In the genomic region with DNA sequence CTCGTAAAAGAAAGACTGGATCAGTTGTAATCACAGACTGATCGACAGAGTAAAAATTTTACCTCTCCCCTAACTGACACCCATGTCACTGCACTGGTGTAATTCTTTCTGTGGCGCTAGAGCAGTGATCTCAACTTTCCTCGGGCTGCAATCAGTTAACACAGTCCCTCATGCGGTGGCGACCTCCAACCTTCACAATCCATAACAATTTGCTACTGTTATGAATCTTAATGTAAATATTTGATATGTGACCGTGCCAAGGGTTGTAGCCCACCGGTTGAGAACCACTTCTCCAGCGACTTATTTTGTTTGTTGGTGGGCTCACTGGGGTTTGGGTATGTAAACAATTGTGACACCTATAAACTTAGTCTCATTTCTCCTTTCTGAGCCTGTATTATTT, we compare ENCODE assay signal across 27 mouse cellular contexts. TPM values are rescaled to one million over a fixed set of nuclear protein-coding genes. Genes with fewer than 3 reads are reported as not detected.
DNase-seq lines count a peak whose midpoint lies in the region; ATAC-seq and TF ChIP-seq lines count a peak whose summit lies in the region.
"Had no signal": no experiment of that assay in that cellular context is flagged by ENCODE, and none has a peak within 500 bp of the region (broad histone marks: within the 10 kb centered on the region; RNA-seq: fewer than 3 reads in every experiment).

No protein-coding gene starts in this region.

- peak; percentile 36 for DNase-seq in lung, embryonic 14.5 days
- no peak for DNase-seq in lung, postnatal 14 days
- DNase-seq in MEL (ENCODE audit: low read depth, low spot score) (peak; percentile 41), MEL-GATA-1-ER (ENCODE audit: extremely low read depth, low read depth) (peak; percentile 19)
- DNase-seq in B cell, adult 2 months, result no peak
- DNase-seq in midbrain, embryonic 10.5 days (ENCODE audit: low spot score), result no peak
- DNase-seq: adrenal gland, postnatal 14 days; cerebellum, adult 11 months; cerebellum, adult 9-10 months; embryo, embryonic 11 days; gastrocnemius, postnatal 14 days; heart, postnatal 10 days; kidney, postnatal 14 days; liver; thymus, postnatal 14 days had no signal

- TF ChIP-seq EP300 in MEL (IDR thresholded peaks at IDR 0.05; ENCODE audit: low read depth in 1 of 2, low read length in 2 of 2), result no peak

- peak overlapping the region; percentile 19; the same call in 1 of the 2 replicates for H3K4me2 ChIP-seq in lung, embryonic 14.5 days
- no peak overlapping the region for H3K4me2 ChIP-seq in kidney, embryonic 16.5 days (replicated peaks; ENCODE audit: low read depth, low read length)
- H3K4me2 ChIP-seq: embryonic facial prominence, embryonic 12.5 days; hindbrain, embryonic 13.5 days; midbrain, embryonic 13.5 days had no signal

- H3K4me3 ChIP-seq in lung, embryonic 14.5 days (ENCODE audit: low read depth, low read length), result no peak overlapping the region
- H3K4me3 ChIP-seq in MEL (ENCODE audit: control insufficient read depth in 1 of 2, insufficient read depth in 1 of 2, low read depth in 2 of 2, low read length in 2 of 2), result peak overlapping the region; percentile 56 to 80
- H3K4me3 ChIP-seq in small intestine, adult 2 months (ENCODE audit: low read depth, low read length), result no peak overlapping the region
- no peak overlapping the region for H3K4me3 ChIP-seq in kidney, embryonic 16.5 days (ENCODE audit: low read length)
- H3K4me3 ChIP-seq in midbrain, embryonic 10.5 days, result no peak overlapping the region
- H3K4me3 ChIP-seq: embryonic facial prominence, embryonic 12.5 days; heart, embryonic 10.5 days; hindbrain, embryonic 13.5 days; midbrain, embryonic 13.5 days had no signal

- H3K9ac ChIP-seq in lung, embryonic 14.5 days, result no peak overlapping the region
- H3K9ac ChIP-seq in MEL (ENCODE audit: control insufficient read depth, low read depth, low read length, poor library complexity, severe bottlenecking), result peak overlapping the region; percentile 37
- H3K9ac ChIP-seq in kidney, embryonic 16.5 days (replicated peaks; ENCODE audit: low read length), result no peak overlapping the region
- H3K9ac ChIP-seq: embryonic facial prominence, embryonic 12.5 days; hindbrain, embryonic 13.5 days; liver, embryonic 14.5 days; midbrain, embryonic 13.5 days had no signal

- no peaks in the 10 kb centered on the region for H3K27me3 ChIP-seq in lung, embryonic 14.5 days (ENCODE audit: insufficient read depth, low read length)
- H3K27me3 ChIP-seq in MEL (ENCODE audit: control insufficient read depth in 1 of 2, insufficient read depth in 2 of 2, low read length in 2 of 2), result no peaks in the 10 kb centered on the region
- no peaks in the 10 kb centered on the region for H3K27me3 ChIP-seq in small intestine, adult 2 months (ENCODE audit: control insufficient read depth, insufficient read depth, low read length)
- H3K27me3 ChIP-seq in kidney, embryonic 16.5 days (ENCODE audit: insufficient read depth, low read length), result no peaks in the 10 kb centered on the region
- H3K27me3 ChIP-seq in midbrain, embryonic 10.5 days (ENCODE audit: low read depth, poor library complexity, severe bottlenecking), result no peaks in the 10 kb centered on the region
- H3K27me3 ChIP-seq: CH12.LX; embryonic facial prominence, embryonic 12.5 days; midbrain, embryonic 13.5 days; Patski had no signal

- no peak for TF ChIP-seq CTCF in lung, embryonic 14.5 days (IDR thresholded peaks at IDR 0.05; ENCODE audit: low read depth)
- TF ChIP-seq CTCF in MEL (IDR thresholded peaks at IDR 0.05 in 2 of 3, conservative IDR thresholded peaks at IDR 0.05 in 1 of 3; ENCODE audit: control insufficient read depth in 1 of 3, insufficient read depth in 1 of 3, low read depth in 2 of 3, low read length in 3 of 3, poor library complexity in 1 of 3, severe bottlenecking in 1 of 3), result no peak
- no peak for TF ChIP-seq CTCF in small intestine, adult 2 months (IDR thresholded peaks at IDR 0.05; ENCODE audit: extremely low read depth, insufficient read length, insufficient replicate concordance, low read depth, low read length)

- no peaks in the 10 kb centered on the region for H3K79me2 ChIP-seq in MEL (ENCODE audit: control insufficient read depth, insufficient read depth, low read length, poor library complexity)

- no peak for ATAC-seq in lung, embryonic 14.5 days (ENCODE audit: insufficient read depth)
- no peak for ATAC-seq in kidney, embryonic 16.5 days (ENCODE audit: low FRiP score, low TSS enrichment)
- ATAC-seq: forebrain, embryonic 14.5 days; midbrain, embryonic 13.5 days had no signal

- H3K4me1 ChIP-seq in lung, embryonic 14.5 days (ENCODE audit: insufficient read depth), result no peaks in the 10 kb centered on the region
- H3K4me1 ChIP-seq in MEL (ENCODE audit: control insufficient read depth in 1 of 2, insufficient read depth in 2 of 2, low read length in 2 of 2), result no peaks in the 10 kb centered on the region; a peak in 1 of 4 replicates
- peaks cover 6% of the 10 kb centered on the region; the same call in 1 of the 2 replicates for H3K4me1 ChIP-seq in small intestine, adult 2 months (ENCODE audit: control insufficient read depth, insufficient read depth, insufficient read length, low read length)
- peaks cover 2% of the 10 kb centered on the region; the same call in 1 of the 2 replicates for H3K4me1 ChIP-seq in kidney, embryonic 16.5 days (ENCODE audit: insufficient read depth, low read length)
- H3K4me1 ChIP-seq in midbrain, embryonic 10.5 days, result 0 out of 2 replicates have a peak, but pooled peaks cover 3% of the 10 kb centered on the region
- H3K4me1 ChIP-seq: embryonic facial prominence, embryonic 12.5 days; hindbrain, embryonic 13.5 days had no signal

- TF ChIP-seq POLR2A in MEL (IDR thresholded peaks at IDR 0.05; ENCODE audit: control insufficient read depth in 1 of 2, insufficient read depth in 1 of 2, low read depth in 1 of 2, low read length in 2 of 2, poor library complexity in 1 of 2), result no peak
- no peak for TF ChIP-seq POLR2A in small intestine, adult 2 months (IDR thresholded peaks at IDR 0.05; ENCODE audit: low read depth, low read length)

- TF ChIP-seq RAD21 in MEL (IDR thresholded peaks at IDR 0.05; ENCODE audit: low read depth, low read length), result no peak

- WGBS in lung, embryonic 14.5 days, result 19% methylated on average over 9 of the region's 9 CpGs
- WGBS in small intestine, adult 2 months, result 20% methylated on average over 9 of the region's 9 CpGs
- WGBS in kidney, embryonic 16.5 days, result 71% methylated on average over 9 of the region's 9 CpGs
- WGBS in midbrain, embryonic 10.5 days, result 85% methylated on average over 9 of the region's 9 CpGs

- peak overlapping the region; percentile 42; the same call in 1 of the 2 replicates for H3K27ac ChIP-seq in lung, embryonic 14.5 days (ENCODE audit: low read depth)
- H3K27ac ChIP-seq in MEL (ENCODE audit: control insufficient read depth, low read depth, low read length), result peak overlapping the region; percentile 38; the same call in 1 of the 2 replicates
- H3K27ac ChIP-seq in small intestine, adult 2 months (ENCODE audit: insufficient read depth, low read depth, low read length), result peak overlapping the region; percentile 94
- no peak overlapping the region for H3K27ac ChIP-seq in kidney, embryonic 16.5 days (ENCODE audit: low read length)
- no peak overlapping the region for H3K27ac ChIP-seq in midbrain, embryonic 10.5 days (replicated peaks)
- H3K27ac ChIP-seq: embryonic facial prominence, embryonic 12.5 days; heart, embryonic 10.5 days; hindbrain, embryonic 13.5 days; liver, embryonic 14.5 days; midbrain, embryonic 13.5 days had no signal

- no peaks in the 10 kb centered on the region for H3K9me3 ChIP-seq in lung, embryonic 14.5 days (ENCODE audit: low read depth, low read length)
- no peaks in the 10 kb centered on the region for H3K9me3 ChIP-seq in MEL (replicated peaks; ENCODE audit: insufficient read depth, low read length)
- no peaks in the 10 kb centered on the region for H3K9me3 ChIP-seq in kidney, embryonic 16.5 days (ENCODE audit: low read length)
- H3K9me3 ChIP-seq in midbrain, embryonic 10.5 days (replicated peaks), result no peaks in the 10 kb centered on the region
- H3K9me3 ChIP-seq: embryonic facial prominence, embryonic 12.5 days; heart, embryonic 10.5 days; hindbrain, embryonic 13.5 days; midbrain, embryonic 13.5 days had no signal

- H3K36me3 ChIP-seq in lung, embryonic 14.5 days (ENCODE audit: insufficient read depth), result no peaks in the 10 kb centered on the region
- H3K36me3 ChIP-seq in MEL (ENCODE audit: control insufficient read depth in 1 of 2, insufficient read depth in 2 of 2, low read length in 2 of 2), result peaks cover 0 to 4% of the 10 kb centered on the region in 2 experiments; a peak in 1 of 4 replicates
- no peaks in the 10 kb centered on the region for H3K36me3 ChIP-seq in small intestine, adult 2 months (ENCODE audit: control insufficient read depth, insufficient read depth, low read length)
- H3K36me3 ChIP-seq in kidney, embryonic 16.5 days (ENCODE audit: insufficient read depth, low read length), result no peaks in the 10 kb centered on the region
- no peaks in the 10 kb centered on the region for H3K36me3 ChIP-seq in midbrain, embryonic 10.5 days
- H3K36me3 ChIP-seq: embryonic facial prominence, embryonic 12.5 days; heart, embryonic 10.5 days; hindbrain, embryonic 13.5 days; midbrain, embryonic 13.5 days had no signal

TF ChIP-seq in MEL, 35 proteins besides CTCF, POLR2A, EP300 and RAD21 (continues in another document):
- no peak for TF ChIP-seq KAT2A (conservative IDR thresholded peaks at IDR 0.05; ENCODE audit: low read depth, low read length)
- no peak for TF ChIP-seq CHD1 (IDR thresholded peaks at IDR 0.05; ENCODE audit: low read depth, low read length)
- TF ChIP-seq MAZ (IDR thresholded peaks at IDR 0.05; ENCODE audit: low read depth, low read length), result no peak
- no peak for TF ChIP-seq GATA1 (IDR thresholded peaks at IDR 0.05; ENCODE audit: low read depth, low read length)
- TF ChIP-seq USF2 (IDR thresholded peaks at IDR 0.05; ENCODE audit: borderline replicate concordance in 1 of 2, insufficient read depth in 1 of 2, low read depth in 1 of 2, low read length in 2 of 2), result no peak
- TF ChIP-seq MEF2A (IDR thresholded peaks at IDR 0.05; ENCODE audit: extremely low read depth, insufficient replicate concordance, low read depth, low read length, poor library complexity, severe bottlenecking), result no peak
- no peak for TF ChIP-seq TAL1 (IDR thresholded peaks at IDR 0.05; ENCODE audit: low read length)
- TF ChIP-seq HCFC1 (IDR thresholded peaks at IDR 0.05; ENCODE audit: low read depth, low read length), result no peak
- TF ChIP-seq UBTF (IDR thresholded peaks at IDR 0.05; ENCODE audit: borderline replicate concordance, insufficient read depth, low read depth, low read length), result no peak
- no peak for TF ChIP-seq ZKSCAN1 (IDR thresholded peaks at IDR 0.05; ENCODE audit: low read depth, low read length)

RNA-seq across cellular contexts. Expression of a gene that starts 33.2 kb away (rescaled TPM):
- polyA plus RNA-seq in lung, embryonic 14.5 days (2014; fragmentation: Nextera tagmentation; extraction: Ambion mirVana), result 9.8 and 10.5 TPM in 2 replicates
- total RNA-seq in MEL (2012; rRNA removed), result not detected in 2 replicates
- polyA plus RNA-seq in MEL (2012; ENCODE audit: insufficient read depth in 1 of 2, insufficient read length in 2 of 2, low read depth in 1 of 2, low replicate concordance in 2 of 2, missing spikeins in 1 of 2), result not detected
- 19.5 and 32.6 TPM in 2 replicates for polyA plus RNA-seq in small intestine, adult 2 months (2012; rRNA removed)
- 12.2 and 13.3 TPM in 2 replicates for polyA plus RNA-seq in kidney, embryonic 16.5 days (2015; fragmentation: Nextera tagmentation; extraction: Ambion mirVana)
- 7.1 and 10.3 TPM in 2 replicates for polyA plus RNA-seq in midbrain, embryonic 10.5 days (2016; fragmentation: Nextera tagmentation; extraction: Ambion mirVana)
- total RNA-seq: CH12.LX; granulocyte monocyte progenitor cell, adult 5-6 weeks; monocyte, adult 5-6 weeks had no signal

Comparison
In these comparisons a context has a peak if more than half of its experiments do, and no peak if none do; other contexts are left out.
1. DNase-seq: peak in lung, embryonic 14.5 days (single experiment), MEL (single experiment) and MEL-GATA-1-ER (single experiment); none in lung, postnatal 14 days (single experiment), B cell, adult 2 months (0 of 2) and midbrain, embryonic 10.5 days (single experiment).
2. H3K27ac ChIP-seq: peak in lung, embryonic 14.5 days (single experiment), MEL (single experiment) and small intestine, adult 2 months (single experiment); none in kidney, embryonic 16.5 days (single experiment) and midbrain, embryonic 10.5 days (single experiment).
3. H3K4me3 ChIP-seq: peak in MEL (2 of 2); none in lung, embryonic 14.5 days (single experiment), small intestine, adult 2 months (single experiment), kidney, embryonic 16.5 days (single experiment) and midbrain, embryonic 10.5 days (single experiment).